Mouse (Mus musculus) neural tube, embryonic 13.5 days (tissue): ENCODE measurements around the gene Sbk3. TPM values are rescaled to one million over a fixed set of nuclear protein-coding genes. Genes with fewer than 3 reads are reported as not detected.

Experiments used
- ATAC-seq: fragments of 200-750 bp; cut with Nextera tagmentation; 2 replicates; pipeline ENCODE4 v1.8.0; 2017; ENCODE audit warnings: low read depth, mild to moderate bottlenecking, moderate TSS enrichment, moderate library complexity
- H3K27ac ChIP-seq: fragments of 300-500 bp; sonication (generic); replicated peaks from 2 replicates; pipeline ENCODE4 v1.5.1; 2015; ENCODE audit warnings: moderate library complexity, mild to moderate bottlenecking, inconsistent platforms
- H3K27me3 ChIP-seq: fragments of 300-500 bp; sonication (generic); 2 replicates; pipeline ENCODE4 v1.6.1; 2015; ENCODE audit warnings: mild to moderate bottlenecking, inconsistent platforms
- H3K36me3 ChIP-seq: fragments of 300-500 bp; sonication (generic); 2 replicates; pipeline ENCODE4 v1.6.1; 2015; ENCODE audit warnings: mild to moderate bottlenecking, inconsistent platforms
- H3K4me1 ChIP-seq: fragments of 300-500 bp; sonication (generic); replicated peaks from 2 replicates; pipeline ENCODE4 v1.6.1; 2015; ENCODE audit warnings: inconsistent platforms
- H3K4me2 ChIP-seq: fragments of 300-500 bp; sonication (generic); 2 replicates; pipeline ENCODE4 v1.6.1; 2015; ENCODE audit warnings: inconsistent platforms, mild to moderate bottlenecking, moderate library complexity
- H3K4me3 ChIP-seq: fragments of 300-500 bp; sonication (generic); 2 replicates; pipeline ENCODE4 v1.5.1; 2015; ENCODE audit warnings: mild to moderate bottlenecking, inconsistent platforms
- H3K9ac ChIP-seq: fragments of 300-500 bp; sonication (generic); 2 replicates; pipeline ENCODE4 v1.6.1; 2015; ENCODE audit warnings: moderate library complexity, mild to moderate bottlenecking, inconsistent platforms
- H3K9me3 ChIP-seq: fragments of 300-500 bp; sonication (generic); 2 replicates; pipeline ENCODE4 v1.6.1; 2016; ENCODE audit warnings: inconsistent platforms
- WGBS: fragments of 180-500 bp; shearing (Covaris S2); methylation state at CpG from one replicate; pipeline ENCODE4 v1.1.7; 2015; 5-methylcytosine and 5-hydroxymethylcytosine counted together
- polyA plus RNA-seq: library from polyadenylated mRNA; unstranded; fragments of >200 nt; fragmentation: Nextera tagmentation; extraction: Ambion mirVana; gene quantifications from 2 replicates; pipeline ENCODE4 v1.2.1, GENCODE M21; 2015

Gene Sbk3
- polyA plus RNA-seq, 1 experiment from 2014 or later = 0.14 TPM

GRCm38 (mm10) chr7:4925441-4926381 is 45.3 kb downstream of the Sbk3 start, which contains the start of gene Ssc5d:
Ssc5d (plus strand) TSS chr7:4925785.
- peaks cover 74% of the 10 kb centered on the region for H3K4me1 ChIP-seq
- H3K9ac ChIP-seq = peak within 1 kb of the TSS; percentile 76

GRCm38 (mm10) chr7:4924891-4925301 is 46.1 kb downstream of the Sbk3 start:
- Histone ChIP-seq H3K9ac (peak overlapping the region; percentile 76), H3K27ac (peak overlapping the region; percentile 99), H3K4me1 (peaks cover 76% of the 10 kb centered on the region), H3K4me2 (peak overlapping the region; percentile 95), H3K27me3 (no peaks in the 10 kb centered on the region), H3K4me3 (no peak overlapping the region), H3K36me3 (peaks cover 15% of the 10 kb centered on the region), H3K9me3 (no peaks in the 10 kb centered on the region)
- WGBS = 8% methylated on average over 4 of the region's 4 CpGs
- ATAC-seq = no peak

More at GRCm38 (mm10) chr7:4925441-4926381, 45.3 kb downstream of the Sbk3 start, which contains the start of gene Ssc5d:
- 14% methylated on average over 6 of the region's 6 CpGs for WGBS
- peak within 1 kb of the TSS; percentile 95 for H3K4me2 ChIP-seq
- no peaks in the 10 kb centered on the region for H3K27me3 ChIP-seq
- no peak within 1 kb of the TSS for H3K4me3 ChIP-seq
- no peak for ATAC-seq
- peak within 1 kb of the TSS; percentile 99 for H3K27ac ChIP-seq
- H3K36me3 ChIP-seq = peaks cover 7% of the 10 kb centered on the region
- no peaks in the 10 kb centered on the region for H3K9me3 ChIP-seq

- WGBS = 4% methylated on average over 4 of the region's 4 CpGs
- Histone ChIP-seq H3K4me2 (peak overlapping the region; percentile 95), H3K27ac (peak overlapping the region; percentile 99), H3K9me3 (no peaks in the 10 kb centered on the region), H3K9ac (peak overlapping the region; percentile 76), H3K36me3 (peaks cover 20% of the 10 kb centered on the region), H3K4me3 (peak overlapping the region; percentile 43), H3K4me1 (peaks cover 76% of the 10 kb centered on the region), H3K27me3 (no peaks in the 10 kb centered on the region)
- no peak for ATAC-seq
Measured at GRCm38 (mm10) chr7:4924483-4924882, 46.5 kb downstream of the Sbk3 start.

- H3K4me3 ChIP-seq = peak overlapping the region; percentile 43
- H3K4me2 ChIP-seq = peak overlapping the region; percentile 95
- 4% methylated on average over 37 of the region's 37 CpGs for WGBS
- peaks cover 76% of the 10 kb centered on the region for H3K4me1 ChIP-seq
- H3K27me3 ChIP-seq = no peaks in the 10 kb centered on the region
- no peaks in the 10 kb centered on the region for H3K9me3 ChIP-seq
- peak overlapping the region; percentile 99 for H3K27ac ChIP-seq
- peak overlapping the region; percentile 76 for H3K9ac ChIP-seq
- H3K36me3 ChIP-seq = peaks cover 27% of the 10 kb centered on the region
- peak; percentile 4 for ATAC-seq
Measured at GRCm38 (mm10) chr7:4923586-4924364, 47.2 kb downstream of the Sbk3 start.

- Histone ChIP-seq H3K36me3 (peaks cover 33% of the 10 kb centered on the region), H3K4me2 (peak overlapping the region; percentile 95), H3K4me3 (peak overlapping the region; percentile 43), H3K27ac (peak overlapping the region; percentile 99), H3K9ac (peak overlapping the region; percentile 76), H3K27me3 (no peaks in the 10 kb centered on the region), H3K4me1 (peaks cover 77% of the 10 kb centered on the region), H3K9me3 (no peaks in the 10 kb centered on the region)
- ATAC-seq = peak; percentile 67
- WGBS = 2% methylated on average over 14 of the region's 14 CpGs
Measured at GRCm38 (mm10) chr7:4922931-4923565, 47.9 kb downstream of the Sbk3 start.

GRCm38 (mm10) chr7:4922508-4922907 is 48.5 kb downstream of the Sbk3 start:
- peak overlapping the region; percentile 73 for H3K9ac ChIP-seq
- no peaks in the 10 kb centered on the region for H3K9me3 ChIP-seq
- ATAC-seq = peak; percentile 80
- H3K36me3 ChIP-seq = peaks cover 39% of the 10 kb centered on the region
- H3K4me1 ChIP-seq = peaks cover 76% of the 10 kb centered on the region
- peak overlapping the region; percentile 95 for H3K4me2 ChIP-seq
- peak overlapping the region; percentile 99 for H3K27ac ChIP-seq
- H3K27me3 ChIP-seq = no peaks in the 10 kb centered on the region
- peak overlapping the region; percentile 43 for H3K4me3 ChIP-seq
- WGBS = under 1% methylated on average over 14 of the region's 14 CpGs

GRCm38 (mm10) chr7:4921824-4922482 is 49.0 kb downstream of the Sbk3 start, which contains the start of gene Nat14:
Nat14 (plus strand) TSS chr7:4922028.
- peaks cover 76% of the 10 kb centered on the region for H3K4me1 ChIP-seq
- peaks cover 40% of the 10 kb centered on the region for H3K36me3 ChIP-seq
- ATAC-seq = no peak
- peak within 1 kb of the TSS; percentile 73 for H3K9ac ChIP-seq
- peak within 1 kb of the TSS; percentile 99 for H3K27ac ChIP-seq
- H3K9me3 ChIP-seq = no peaks in the 10 kb centered on the region
- H3K4me2 ChIP-seq = peak within 1 kb of the TSS; percentile 95
- peak within 1 kb of the TSS; percentile 43 for H3K4me3 ChIP-seq
- 34% methylated on average over 8 of the region's 8 CpGs for WGBS
- no peaks in the 10 kb centered on the region for H3K27me3 ChIP-seq

- H3K4me2 ChIP-seq = peak overlapping the region; percentile 95; the same call in 1 of the 2 replicates
- 63% methylated on average over 23 of the region's 23 CpGs for WGBS
- no peak overlapping the region for H3K4me3 ChIP-seq
- H3K9me3 ChIP-seq = no peaks in the 10 kb centered on the region
- peak overlapping the region; percentile 73 for H3K9ac ChIP-seq
- peaks cover 78% of the 10 kb centered on the region for H3K4me1 ChIP-seq
- no peaks in the 10 kb centered on the region for H3K27me3 ChIP-seq
- ATAC-seq = no peak
- peaks cover 40% of the 10 kb centered on the region for H3K36me3 ChIP-seq
- peak overlapping the region; percentile 99 for H3K27ac ChIP-seq
Measured at GRCm38 (mm10) chr7:4920976-4921823, 49.8 kb downstream of the Sbk3 start.

GRCm38 (mm10) chr7:4920496-4920895 is 50.5 kb downstream of the Sbk3 start:
- Histone ChIP-seq H3K27me3 (no peaks in the 10 kb centered on the region), H3K4me2 (no peak overlapping the region), H3K27ac (peak overlapping the region; percentile 99), H3K36me3 (peaks cover 40% of the 10 kb centered on the region), H3K4me3 (no peak overlapping the region), H3K9ac (0 out of 2 replicates have a peak overlapping the region, but pooled peaks have one; percentile 73), H3K9me3 (no peaks in the 10 kb centered on the region), H3K4me1 (peaks cover 73% of the 10 kb centered on the region)
- ATAC-seq = no peak
- WGBS = 89% methylated on average over 19 of the region's 19 CpGs

- H3K9me3 ChIP-seq = no peaks in the 10 kb centered on the region
- no peaks in the 10 kb centered on the region for H3K27me3 ChIP-seq
- no peak for ATAC-seq
- H3K4me3 ChIP-seq = no peak overlapping the region
- H3K27ac ChIP-seq = no peak overlapping the region
- H3K4me1 ChIP-seq = peaks cover 68% of the 10 kb centered on the region
- no peak overlapping the region for H3K9ac ChIP-seq
- WGBS = 91% methylated on average over 21 of the region's 21 CpGs
- H3K36me3 ChIP-seq = peaks cover 40% of the 10 kb centered on the region
- no peak overlapping the region for H3K4me2 ChIP-seq
Measured at GRCm38 (mm10) chr7:4919971-4920370, 51.0 kb downstream of the Sbk3 start.
